Mouse (Mus musculus) liver, embryonic 15.5 days (tissue): Measurements from ENCODE around the gene Raver2. TPM values are rescaled to one million over a fixed set of nuclear protein-coding genes. Genes with fewer than 3 reads are reported as not detected.
"Not testable (repeated sequence)": the region's sequence is repeated elsewhere in the genome, so short reads cannot be mapped to it uniquely, and the experiment has no call there.

Source experiments
- ATAC-seq: fragments of 200-750 bp; cut with Nextera tagmentation; 2 replicates; pipeline ENCODE4 v1.8.0; 2017; ENCODE audit warnings: moderate number of reproducible peaks, mild to moderate bottlenecking, moderate library complexity; ENCODE audit not compliant: insufficient read depth
- H3K27ac ChIP-seq: fragments of 300-500 bp; sonication (generic); replicated peaks from 2 replicates; pipeline ENCODE4 v1.5.1; 2015; ENCODE audit warnings: mild to moderate bottlenecking, inconsistent platforms
- H3K27me3 ChIP-seq: fragments of 300-500 bp; sonication (generic); 2 replicates; pipeline ENCODE4 v1.6.1; 2015; ENCODE audit warnings: mild to moderate bottlenecking, inconsistent platforms
- H3K36me3 ChIP-seq: fragments of 300-500 bp; sonication (generic); replicated peaks from 2 replicates; pipeline ENCODE4 v1.6.1; 2015; ENCODE audit warnings: moderate library complexity, mild to moderate bottlenecking, inconsistent platforms
- H3K4me1 ChIP-seq: fragments of 300-500 bp; sonication (generic); replicated peaks from 2 replicates; pipeline ENCODE4 v1.6.1; 2015; ENCODE audit warnings: inconsistent platforms
- H3K4me2 ChIP-seq: fragments of 300-500 bp; sonication (generic); 2 replicates; pipeline ENCODE4 v1.6.1; 2015; ENCODE audit warnings: moderate library complexity, mild to moderate bottlenecking, inconsistent platforms
- H3K4me3 ChIP-seq: fragments of 300-500 bp; sonication (generic); replicated peaks from 2 replicates; pipeline ENCODE4 v1.5.1; 2015; ENCODE audit warnings: mild to moderate bottlenecking, inconsistent platforms
- H3K9ac ChIP-seq: fragments of 300-500 bp; sonication (generic); 2 replicates; pipeline ENCODE4 v1.6.1; 2015; ENCODE audit warnings: moderate library complexity, mild to moderate bottlenecking, inconsistent platforms
- H3K9me3 ChIP-seq: fragments of 300-500 bp; sonication (generic); replicated peaks from 2 replicates; pipeline ENCODE4 v1.6.1; 2016; ENCODE audit warnings: inconsistent platforms
- WGBS: fragments of 180-500 bp; shearing (Covaris S2); methylation state at CpG from one replicate; pipeline ENCODE4 v1.1.7; 2015; ENCODE audit warnings: mixed read lengths; ENCODE audit not compliant: insufficient replicate concordance; 5-methylcytosine and 5-hydroxymethylcytosine counted together
- polyA plus RNA-seq: library from polyadenylated mRNA; unstranded; fragments of >200 nt; fragmentation: Nextera tagmentation; extraction: Ambion mirVana; gene quantifications from 2 replicates; pipeline ENCODE4 v1.2.1, GENCODE M21; 2015

Gene Raver2
- polyA plus RNA-seq, 1 experiment from 2014 or later: 0.35 TPM

DNA sequence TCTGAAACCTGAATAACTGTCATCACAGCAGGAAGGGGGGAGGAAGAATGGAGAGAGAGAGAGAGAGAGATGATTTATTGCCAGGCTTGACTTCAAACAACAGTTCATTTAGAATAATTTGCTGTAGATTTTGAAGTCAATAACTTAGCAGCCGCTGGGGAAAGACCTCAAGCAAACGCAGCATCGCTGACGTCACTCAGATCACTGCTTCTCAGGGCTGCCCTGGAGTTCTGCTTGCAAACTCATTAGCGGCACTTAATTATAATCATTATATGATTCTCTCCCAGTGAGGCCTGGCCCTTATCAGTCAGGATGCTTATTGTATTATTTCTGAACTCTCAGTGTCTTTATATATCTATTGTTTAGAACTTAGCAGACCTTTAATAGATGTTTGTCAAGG, 2.4 kb upstream of the Raver2 start:
- H3K27ac ChIP-seq: no peak overlapping the region
- no peak for ATAC-seq
- peaks cover 4% of the 10 kb centered on the region; the same call in 1 of the 2 replicates for H3K4me1 ChIP-seq
- no peak overlapping the region for H3K4me2 ChIP-seq
- H3K27me3 ChIP-seq: peaks cover 44% of the 10 kb centered on the region
- no peaks in the 10 kb centered on the region for H3K36me3 ChIP-seq
- H3K9ac ChIP-seq: no peak overlapping the region
- no peak overlapping the region for H3K4me3 ChIP-seq
- 44% methylated on average over 5 of the region's 5 CpGs for WGBS
- H3K9me3 ChIP-seq: no peaks in the 10 kb centered on the region

DNA sequence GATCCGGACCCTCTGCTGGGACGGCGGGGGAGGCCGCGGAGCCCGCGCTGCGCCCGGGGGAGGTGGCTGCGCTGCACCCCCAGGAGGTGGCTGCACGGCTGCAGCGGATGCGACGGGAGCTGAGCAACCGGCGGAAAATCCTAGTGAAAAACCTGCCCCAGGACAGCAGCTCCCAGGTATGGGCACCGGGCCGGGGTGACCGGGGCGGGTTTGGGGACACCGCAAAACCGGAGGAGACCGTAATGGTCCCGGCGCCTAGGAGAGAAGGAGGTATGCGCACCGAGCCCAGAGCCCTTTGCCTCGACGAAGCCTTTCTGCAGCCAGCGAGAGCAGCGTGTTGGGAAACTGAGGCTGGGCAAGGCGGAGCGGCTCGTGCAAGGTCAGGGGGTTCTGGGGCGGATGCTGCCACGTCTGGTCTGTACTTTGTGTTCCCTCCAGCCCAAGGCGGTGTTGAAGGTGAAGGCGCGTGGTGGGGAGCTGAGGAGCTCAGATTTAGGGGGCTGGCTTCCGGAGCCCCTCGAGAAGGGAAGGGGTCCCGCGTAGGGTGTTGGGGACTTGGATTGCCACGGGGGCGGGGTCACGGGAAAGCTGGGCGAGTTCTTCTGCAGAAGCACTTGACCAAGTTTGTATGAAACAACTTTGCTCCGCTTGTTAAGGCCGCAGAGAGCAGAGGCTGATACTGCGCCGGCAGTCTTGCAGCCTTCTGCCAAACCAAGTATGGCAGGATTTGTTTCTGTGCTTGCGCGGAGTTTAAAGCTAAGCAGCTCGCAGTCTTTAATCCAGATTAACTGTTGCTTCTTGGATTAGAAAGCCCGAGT, 580 bp downstream of the Raver2 start:
- Histone ChIP-seq H3K9me3 (no peaks in the 10 kb centered on the region), H3K4me2 (peak overlapping the region; percentile 75), H3K27ac (no peak overlapping the region), H3K9ac (no peak overlapping the region), H3K27me3 (peaks cover 58% of the 10 kb centered on the region), H3K4me3 (peak overlapping the region; percentile 60), H3K36me3 (no peaks in the 10 kb centered on the region), H3K4me1 (peaks cover 4% of the 10 kb centered on the region; the same call in 1 of the 2 replicates)
- WGBS: under 1% methylated on average over 55 of the region's 55 CpGs
- ATAC-seq: no peak

DNA sequence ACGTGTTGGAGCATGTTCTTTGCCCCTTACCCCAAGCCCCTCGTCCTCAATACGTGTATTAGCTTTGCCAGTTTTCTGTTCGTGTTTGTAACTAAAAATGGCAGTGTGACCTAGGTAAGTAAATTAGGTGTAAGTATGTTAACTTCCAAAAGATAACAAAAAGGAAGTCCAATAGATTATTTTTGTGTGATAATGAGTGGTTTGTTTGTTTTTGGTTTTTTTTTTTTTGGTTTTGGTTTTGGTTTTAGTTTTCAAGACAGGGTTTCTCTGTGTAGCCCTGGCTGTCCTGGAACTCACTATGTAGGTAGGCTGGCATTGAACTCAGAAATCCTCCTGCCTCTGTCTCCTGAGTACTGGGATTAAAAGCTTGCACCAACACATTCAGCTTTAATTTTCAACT, 2.8 kb downstream of the Raver2 start:
- H3K4me3 ChIP-seq: no peak overlapping the region
- no peak overlapping the region for H3K9ac ChIP-seq
- H3K4me1 ChIP-seq: peaks cover 4% of the 10 kb centered on the region; the same call in 1 of the 2 replicates
- H3K4me2 ChIP-seq: no peak overlapping the region
- no peak for ATAC-seq
- peaks cover 58% of the 10 kb centered on the region for H3K27me3 ChIP-seq
- 42% methylated on average over 4 of the region's 4 CpGs for WGBS
- H3K9me3 ChIP-seq: no peaks in the 10 kb centered on the region
- no peak overlapping the region for H3K27ac ChIP-seq
- no peaks in the 10 kb centered on the region for H3K36me3 ChIP-seq

DNA sequence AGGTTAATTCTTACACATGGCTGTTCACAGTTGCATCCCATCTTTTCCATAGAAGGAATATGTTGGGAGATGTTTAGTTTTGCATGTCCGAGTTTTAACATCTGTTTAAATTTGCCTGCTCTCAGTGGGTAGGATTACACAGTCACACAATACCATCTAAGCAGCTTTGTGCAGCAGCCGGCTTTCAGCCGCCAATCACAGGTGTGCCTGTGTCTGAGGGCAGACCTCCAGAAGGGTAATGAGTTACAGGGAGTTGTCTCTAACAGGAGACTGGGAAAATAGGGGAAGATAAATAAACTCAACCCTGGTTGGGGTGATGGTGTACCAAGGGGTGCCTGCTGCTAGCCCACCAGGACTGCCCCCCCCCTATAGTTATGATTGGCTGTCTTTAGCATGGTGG, 7.6 kb downstream of the Raver2 start:
- H3K27me3 ChIP-seq: peaks cover 14% of the 10 kb centered on the region; the same call in 1 of the 2 replicates
- ATAC-seq: no peak
- H3K9ac ChIP-seq: no peak overlapping the region
- no peaks in the 10 kb centered on the region for H3K9me3 ChIP-seq
- no peaks in the 10 kb centered on the region for H3K36me3 ChIP-seq
- 68% methylated on average over 3 of the region's 3 CpGs for WGBS
- H3K4me2 ChIP-seq: no peak overlapping the region
- H3K4me3 ChIP-seq: no peak overlapping the region
- H3K27ac ChIP-seq: no peak overlapping the region
- H3K4me1 ChIP-seq: no peaks in the 10 kb centered on the region

DNA sequence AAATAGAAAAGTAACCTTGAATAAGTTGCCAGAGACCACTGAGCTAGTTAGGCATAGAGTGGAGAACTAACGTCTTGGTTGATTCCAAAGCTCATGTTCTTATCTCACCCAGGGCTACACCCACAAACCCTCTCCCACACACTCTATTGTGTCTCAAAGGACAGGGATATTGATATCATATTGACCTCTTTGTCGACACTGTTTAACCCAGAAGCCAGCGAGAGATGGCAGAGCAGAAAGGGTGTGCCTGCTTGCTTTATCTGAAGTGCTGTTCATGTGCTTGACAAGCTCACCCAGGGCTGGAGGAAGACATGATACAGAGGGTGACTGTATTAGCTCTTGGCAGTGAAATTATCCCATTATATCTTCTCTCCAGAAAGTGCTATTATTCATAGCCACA, 11.2 kb downstream of the Raver2 start:
- no peaks in the 10 kb centered on the region for H3K4me1 ChIP-seq
- no peaks in the 10 kb centered on the region for H3K27me3 ChIP-seq
- H3K4me3 ChIP-seq: no peak overlapping the region
- H3K4me2 ChIP-seq: no peak overlapping the region
- WGBS: 10% methylated on average over 3 of the region's 3 CpGs
- no peak overlapping the region for H3K9ac ChIP-seq
- ATAC-seq: no peak
- no peaks in the 10 kb centered on the region for H3K36me3 ChIP-seq
- no peaks in the 10 kb centered on the region for H3K9me3 ChIP-seq
- H3K27ac ChIP-seq: no peak overlapping the region

DNA sequence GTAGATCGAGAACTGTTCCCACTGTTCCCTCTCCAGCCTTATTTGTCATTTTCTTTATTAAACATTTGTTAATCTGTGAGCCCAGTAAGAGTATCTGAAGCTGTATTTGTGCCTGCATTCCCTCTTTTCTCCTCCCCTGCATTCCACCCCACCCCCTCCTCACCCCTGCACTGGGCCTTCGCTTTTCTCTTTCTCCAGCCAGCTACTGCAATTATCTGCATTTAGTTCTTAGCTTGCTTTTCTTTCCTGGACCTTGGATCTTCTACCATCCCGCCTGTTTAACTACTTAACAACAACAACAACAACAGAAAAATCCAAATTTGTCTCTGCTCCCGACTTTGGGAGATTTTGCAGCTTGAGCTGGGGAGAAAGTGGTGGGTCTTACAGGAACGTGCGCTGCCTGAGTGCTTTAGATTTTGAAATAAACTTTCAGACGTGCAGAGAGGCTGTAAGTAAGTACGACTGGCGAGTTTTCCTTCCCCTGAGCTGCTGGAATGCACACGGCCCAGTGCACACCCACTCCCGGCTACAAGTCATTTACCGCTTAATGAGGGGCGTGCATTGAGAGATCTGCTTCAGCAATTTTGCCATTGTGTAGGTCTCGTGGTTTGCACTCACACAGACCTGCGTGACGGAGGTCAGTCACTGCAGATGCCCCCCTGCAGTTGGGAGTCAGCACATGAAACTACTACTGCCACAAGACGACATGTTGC, 13.5 kb downstream of the Raver2 start:
- ATAC-seq: no peak
- no peaks in the 10 kb centered on the region for H3K27me3 ChIP-seq
- H3K4me2 ChIP-seq: no peak overlapping the region
- no peaks in the 10 kb centered on the region for H3K36me3 ChIP-seq
- 57% methylated on average over 17 of the region's 17 CpGs for WGBS
- no peaks in the 10 kb centered on the region for H3K4me1 ChIP-seq
- H3K27ac ChIP-seq: no peak overlapping the region
- H3K4me3 ChIP-seq: no peak overlapping the region
- no peaks in the 10 kb centered on the region for H3K9me3 ChIP-seq
- H3K9ac ChIP-seq: no peak overlapping the region

DNA sequence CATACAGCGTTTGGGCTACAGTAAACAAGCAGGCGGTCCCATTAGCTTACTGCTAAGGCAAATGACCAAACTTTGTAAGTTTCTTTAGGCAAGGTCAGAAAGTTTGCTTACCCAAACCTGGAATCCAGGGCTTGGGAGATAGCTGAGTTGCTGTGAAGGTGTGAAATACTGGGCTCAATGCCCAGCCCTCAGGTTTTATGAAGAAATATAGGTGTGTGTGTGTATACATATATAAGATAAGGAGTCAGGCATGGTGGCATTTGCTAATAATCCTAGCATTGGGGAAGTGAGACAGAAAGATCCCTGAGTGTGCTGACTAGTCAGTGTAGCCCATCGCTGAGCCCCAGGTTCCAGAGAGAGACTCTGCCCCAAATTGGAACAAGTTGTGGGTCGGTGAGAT, 16.1 kb downstream of the Raver2 start:
- no peaks in the 10 kb centered on the region for H3K27me3 ChIP-seq
- no peaks in the 10 kb centered on the region for H3K4me1 ChIP-seq
- no peaks in the 10 kb centered on the region for H3K36me3 ChIP-seq
- no peak overlapping the region for H3K4me2 ChIP-seq
- no peak overlapping the region for H3K9ac ChIP-seq
- H3K4me3 ChIP-seq: no peak overlapping the region
- H3K9me3 ChIP-seq: no peaks in the 10 kb centered on the region
- H3K27ac ChIP-seq: no peak overlapping the region
- ATAC-seq: no peak
- 63% methylated on average over 4 of the region's 4 CpGs for WGBS

DNA sequence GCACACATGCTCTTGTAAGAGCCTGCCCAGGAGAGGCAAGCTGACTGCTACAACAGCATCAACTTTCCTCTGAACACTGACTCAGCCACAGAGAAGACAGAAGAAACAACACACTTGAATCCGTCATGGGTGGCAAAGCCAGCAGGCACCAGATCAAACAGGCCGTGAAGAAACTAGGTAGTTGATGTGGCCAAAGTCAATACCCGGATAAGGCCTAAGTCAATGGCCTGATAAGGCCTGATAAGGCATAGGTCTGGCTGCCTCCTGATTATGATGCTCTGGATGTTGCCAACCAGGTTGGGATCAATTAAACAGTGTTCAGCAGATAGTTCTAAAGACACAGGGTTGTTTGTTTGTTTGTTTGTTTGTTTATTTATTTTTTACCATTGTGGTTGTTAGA, 17.3 kb downstream of the Raver2 start:
- 44% methylated on average over 3 of the region's 3 CpGs for WGBS
- no peak overlapping the region for H3K4me3 ChIP-seq
- ATAC-seq: no peak

DNA sequence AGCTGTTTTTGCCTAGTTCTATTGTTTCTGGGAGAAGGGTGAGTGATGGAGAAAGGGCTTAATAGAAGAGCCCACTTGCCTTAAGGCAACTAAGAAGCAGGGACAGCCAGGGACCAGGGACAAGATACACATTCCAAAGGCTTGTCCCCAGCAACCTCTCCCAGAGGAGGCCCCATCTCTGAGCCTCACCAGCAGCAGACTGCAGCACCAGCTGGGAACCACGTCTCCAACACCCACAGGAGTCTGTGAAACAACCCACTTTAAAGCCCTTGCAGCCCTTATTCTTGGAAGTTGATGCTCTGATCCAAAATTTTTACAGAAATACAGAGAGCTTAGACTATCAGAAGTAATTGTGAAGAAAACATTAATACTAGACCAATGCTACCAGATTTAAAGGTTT, 18.9 kb downstream of the Raver2 start:
- H3K27me3 ChIP-seq: no peaks in the 10 kb centered on the region
- no peak for ATAC-seq
- no peaks in the 10 kb centered on the region for H3K9me3 ChIP-seq
- no peak overlapping the region for H3K27ac ChIP-seq
- 29% methylated on average over 1 of the region's 1 CpGs for WGBS
- H3K9ac ChIP-seq: no peak overlapping the region
- no peak overlapping the region for H3K4me2 ChIP-seq
- no peaks in the 10 kb centered on the region for H3K36me3 ChIP-seq
- H3K4me3 ChIP-seq: no peak overlapping the region
- H3K4me1 ChIP-seq: no peaks in the 10 kb centered on the region

More for the DNA sequence above, 17.3 kb downstream of the Raver2 start:
- H3K27ac ChIP-seq: no peak overlapping the region
- H3K4me1 ChIP-seq: no peaks in the 10 kb centered on the region
- H3K9me3 ChIP-seq: no peaks in the 10 kb centered on the region
- H3K9ac ChIP-seq: no peak overlapping the region
- no peak overlapping the region for H3K4me2 ChIP-seq
- H3K27me3 ChIP-seq: no peaks in the 10 kb centered on the region
- H3K36me3 ChIP-seq: no peaks in the 10 kb centered on the region

DNA sequence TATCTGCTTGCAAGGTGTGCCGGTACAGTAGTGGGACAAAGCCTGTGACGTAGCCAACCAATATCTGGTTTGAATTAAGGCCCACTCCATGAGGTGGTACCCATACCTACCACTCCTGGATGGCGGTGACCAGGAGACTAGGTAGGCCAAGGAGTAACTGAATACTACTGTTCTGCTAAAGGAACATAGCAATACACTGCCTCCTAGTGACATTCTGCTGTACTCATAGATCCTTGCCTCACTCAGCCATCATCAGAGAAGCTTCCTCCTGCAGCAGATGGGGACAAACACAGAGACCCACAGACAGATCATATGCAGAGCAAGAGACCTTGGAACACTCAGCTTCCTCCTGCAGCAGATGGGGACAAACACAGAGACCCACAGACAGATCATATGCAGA, 21.8 kb downstream of the Raver2 start:
- H3K4me2 ChIP-seq, H3K27me3 ChIP-seq, H3K9me3 ChIP-seq, ATAC-seq, H3K9ac ChIP-seq, H3K4me1 ChIP-seq, H3K36me3 ChIP-seq, H3K4me3 ChIP-seq, H3K27ac ChIP-seq: not testable (repeated sequence)
- 76% methylated on average over 3 of the region's 3 CpGs for WGBS

DNA sequence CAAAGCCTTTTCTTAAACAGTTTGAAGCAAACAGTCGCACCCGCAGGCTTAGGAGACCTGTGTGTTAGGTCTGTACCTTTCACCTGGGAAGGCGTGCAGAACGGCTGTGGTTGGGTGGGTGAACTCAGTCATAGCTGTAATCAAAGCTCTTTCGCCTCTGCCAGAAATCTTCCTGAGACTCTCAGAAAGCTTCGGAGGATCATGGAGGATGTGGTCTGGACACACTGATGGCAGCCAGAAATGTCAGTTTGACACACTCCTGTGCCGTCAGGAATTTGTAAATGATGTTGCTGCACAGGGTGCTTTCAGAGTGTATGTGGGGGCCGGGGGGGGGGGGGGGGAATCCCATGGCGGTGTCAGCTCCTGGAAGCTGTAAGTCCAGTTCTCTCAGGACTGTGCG, 24.5 kb downstream of the Raver2 start:
- no peak for ATAC-seq
- no peak overlapping the region for H3K27ac ChIP-seq

More for the DNA sequence above, 24.5 kb downstream of the Raver2 start:
- no peak overlapping the region for H3K4me3 ChIP-seq
- no peak overlapping the region for H3K4me2 ChIP-seq
- H3K27me3 ChIP-seq: no peaks in the 10 kb centered on the region
- no peaks in the 10 kb centered on the region for H3K36me3 ChIP-seq
- H3K4me1 ChIP-seq: no peaks in the 10 kb centered on the region
- no peak overlapping the region for H3K9ac ChIP-seq
- WGBS: 63% methylated on average over 10 of the region's 10 CpGs
- no peaks in the 10 kb centered on the region for H3K9me3 ChIP-seq
